Mouse (Mus musculus) liver, embryonic 15.5 days (tissue): Measurements from ENCODE around the gene Rybp. TPM values are rescaled to one million over a fixed set of nuclear protein-coding genes. Genes with fewer than 3 reads are reported as not detected.

Source experiments
- ATAC-seq: fragments of 200-750 bp; cut with Nextera tagmentation; 2 replicates; pipeline ENCODE4 v1.8.0; 2017; ENCODE audit warnings: moderate number of reproducible peaks, mild to moderate bottlenecking, moderate library complexity; ENCODE audit not compliant: insufficient read depth
- H3K27ac ChIP-seq: fragments of 300-500 bp; sonication (generic); replicated peaks from 2 replicates; pipeline ENCODE4 v1.5.1; 2015; ENCODE audit warnings: mild to moderate bottlenecking, inconsistent platforms
- H3K27me3 ChIP-seq: fragments of 300-500 bp; sonication (generic); 2 replicates; pipeline ENCODE4 v1.6.1; 2015; ENCODE audit warnings: mild to moderate bottlenecking, inconsistent platforms
- H3K36me3 ChIP-seq: fragments of 300-500 bp; sonication (generic); replicated peaks from 2 replicates; pipeline ENCODE4 v1.6.1; 2015; ENCODE audit warnings: moderate library complexity, mild to moderate bottlenecking, inconsistent platforms
- H3K4me1 ChIP-seq: fragments of 300-500 bp; sonication (generic); replicated peaks from 2 replicates; pipeline ENCODE4 v1.6.1; 2015; ENCODE audit warnings: inconsistent platforms
- H3K4me2 ChIP-seq: fragments of 300-500 bp; sonication (generic); 2 replicates; pipeline ENCODE4 v1.6.1; 2015; ENCODE audit warnings: moderate library complexity, mild to moderate bottlenecking, inconsistent platforms
- H3K4me3 ChIP-seq: fragments of 300-500 bp; sonication (generic); replicated peaks from 2 replicates; pipeline ENCODE4 v1.5.1; 2015; ENCODE audit warnings: mild to moderate bottlenecking, inconsistent platforms
- H3K9ac ChIP-seq: fragments of 300-500 bp; sonication (generic); 2 replicates; pipeline ENCODE4 v1.6.1; 2015; ENCODE audit warnings: moderate library complexity, mild to moderate bottlenecking, inconsistent platforms
- H3K9me3 ChIP-seq: fragments of 300-500 bp; sonication (generic); replicated peaks from 2 replicates; pipeline ENCODE4 v1.6.1; 2016; ENCODE audit warnings: inconsistent platforms
- WGBS: fragments of 180-500 bp; shearing (Covaris S2); methylation state at CpG from one replicate; pipeline ENCODE4 v1.1.7; 2015; ENCODE audit warnings: mixed read lengths; ENCODE audit not compliant: insufficient replicate concordance; 5-methylcytosine and 5-hydroxymethylcytosine counted together
- polyA plus RNA-seq: library from polyadenylated mRNA; unstranded; fragments of >200 nt; fragmentation: Nextera tagmentation; extraction: Ambion mirVana; gene quantifications from 2 replicates; pipeline ENCODE4 v1.2.1, GENCODE M21; 2015

Rybp gene
- polyA plus RNA-seq, 1 experiment from 2014 or later: 5.1 TPM

DNA sequence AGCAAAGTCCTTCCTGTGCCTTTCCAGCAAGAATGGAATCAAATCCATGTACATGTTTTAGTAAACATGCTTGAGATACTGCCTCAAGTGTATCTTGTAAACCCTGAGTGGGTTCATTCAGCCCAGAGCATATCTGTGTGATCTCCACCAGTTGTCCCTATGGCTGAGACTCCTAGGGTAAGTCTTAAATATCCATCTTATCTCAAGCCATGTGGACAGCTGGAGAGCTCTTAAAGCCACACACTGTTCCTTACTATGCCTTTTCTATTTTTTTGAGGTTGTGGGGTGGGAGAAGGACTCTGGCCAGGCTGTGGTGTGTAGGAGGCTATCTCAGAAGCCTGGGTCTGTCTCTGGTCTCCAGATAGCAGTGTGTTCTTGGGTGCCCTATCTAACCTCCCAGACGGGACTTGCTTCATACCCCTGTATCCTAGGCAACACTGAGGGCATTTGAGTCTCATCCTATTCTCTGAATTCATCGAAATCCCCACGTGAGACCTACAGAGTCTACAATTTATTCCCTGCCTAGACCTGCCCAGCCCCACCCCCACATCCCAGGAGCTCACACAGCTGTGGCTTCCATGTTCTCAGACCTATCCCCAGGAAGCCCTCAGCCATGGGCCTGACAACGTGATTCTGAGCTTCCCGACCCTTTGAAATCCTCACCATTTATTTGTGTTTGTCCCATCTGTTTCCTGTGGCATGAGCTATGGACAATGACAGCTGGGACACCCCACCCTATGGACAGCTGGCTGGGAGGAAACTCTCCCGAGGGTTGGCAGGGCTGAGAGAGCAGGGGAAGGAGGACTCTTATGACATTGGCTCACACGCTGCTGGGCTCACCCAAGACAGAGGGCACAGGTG lies 98.2 kb downstream of the Rybp start:
- H3K9me3 ChIP-seq: no peaks in the 10 kb centered on the region
- H3K27ac ChIP-seq: no peak overlapping the region
- no peak overlapping the region for H3K9ac ChIP-seq
- H3K4me2 ChIP-seq: no peak overlapping the region
- peak; percentile 59 for ATAC-seq
- 26% methylated on average over 7 of the region's 7 CpGs for WGBS
- peaks cover 7% of the 10 kb centered on the region; the same call in 1 of the 2 replicates for H3K27me3 ChIP-seq
- H3K4me1 ChIP-seq: peaks cover 25% of the 10 kb centered on the region
- H3K4me3 ChIP-seq: no peak overlapping the region
- no peaks in the 10 kb centered on the region for H3K36me3 ChIP-seq

DNA sequence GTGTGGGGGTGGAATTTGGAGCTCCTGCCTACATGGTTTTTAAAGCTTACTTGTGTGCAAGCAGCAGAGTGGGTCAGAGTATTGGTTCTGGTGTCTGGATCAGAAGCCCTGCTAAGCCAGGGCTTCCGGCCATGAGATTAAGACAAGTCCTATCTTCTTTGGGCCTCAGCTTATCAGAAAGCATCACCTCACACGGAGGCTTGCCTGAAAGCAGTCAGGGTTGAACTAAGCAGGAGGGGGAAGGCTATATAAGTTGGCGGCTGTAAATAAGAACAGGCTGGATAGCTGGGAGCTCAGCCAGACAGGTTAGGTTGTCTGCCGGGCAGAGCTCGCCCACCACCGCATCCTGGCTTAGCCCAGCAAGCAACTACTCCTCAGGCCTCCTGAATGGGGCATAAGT lies 99.5 kb downstream of the Rybp start:
- H3K9me3 ChIP-seq: no peaks in the 10 kb centered on the region
- H3K4me2 ChIP-seq: no peak overlapping the region
- no peak overlapping the region for H3K27ac ChIP-seq
- WGBS: 29% methylated on average over 6 of the region's 6 CpGs
- no peak overlapping the region for H3K4me3 ChIP-seq
- no peaks in the 10 kb centered on the region for H3K36me3 ChIP-seq
- peaks cover 7% of the 10 kb centered on the region; the same call in 1 of the 2 replicates for H3K27me3 ChIP-seq
- ATAC-seq: no peak
- no peak overlapping the region for H3K9ac ChIP-seq
- peaks cover 25% of the 10 kb centered on the region for H3K4me1 ChIP-seq

- Histone ChIP-seq H3K36me3 (no peaks in the 10 kb centered on the region), H3K4me3 (no peak overlapping the region), H3K27ac (no peak overlapping the region), H3K27me3 (peaks cover 7% of the 10 kb centered on the region; the same call in 1 of the 2 replicates), H3K4me1 (peaks cover 25% of the 10 kb centered on the region), H3K9me3 (no peaks in the 10 kb centered on the region), H3K4me2 (no peak overlapping the region), H3K9ac (no peak overlapping the region)
- ATAC-seq: no peak
- WGBS: 69% methylated on average over 11 of the region's 11 CpGs
Measured at GRCm38 (mm10) chr6:100186789-100187188, 100.5 kb downstream of the Rybp start.

GRCm38 (mm10) chr6:100185524-100185923 lies 101.8 kb downstream of the Rybp start:
- H3K4me2 ChIP-seq: no peak overlapping the region
- no peak for ATAC-seq
- no peak overlapping the region for H3K27ac ChIP-seq
- H3K36me3 ChIP-seq: no peaks in the 10 kb centered on the region
- H3K9ac ChIP-seq: no peak overlapping the region
- H3K27me3 ChIP-seq: peaks cover 7% of the 10 kb centered on the region; the same call in 1 of the 2 replicates
- WGBS: 29% methylated on average over 1 of the region's 1 CpGs
- H3K9me3 ChIP-seq: no peaks in the 10 kb centered on the region
- peaks cover 29% of the 10 kb centered on the region for H3K4me1 ChIP-seq
- H3K4me3 ChIP-seq: no peak overlapping the region

GRCm38 (mm10) chr6:100183344-100183743 lies 103.9 kb downstream of the Rybp start:
- no peak overlapping the region for H3K27ac ChIP-seq

DNA sequence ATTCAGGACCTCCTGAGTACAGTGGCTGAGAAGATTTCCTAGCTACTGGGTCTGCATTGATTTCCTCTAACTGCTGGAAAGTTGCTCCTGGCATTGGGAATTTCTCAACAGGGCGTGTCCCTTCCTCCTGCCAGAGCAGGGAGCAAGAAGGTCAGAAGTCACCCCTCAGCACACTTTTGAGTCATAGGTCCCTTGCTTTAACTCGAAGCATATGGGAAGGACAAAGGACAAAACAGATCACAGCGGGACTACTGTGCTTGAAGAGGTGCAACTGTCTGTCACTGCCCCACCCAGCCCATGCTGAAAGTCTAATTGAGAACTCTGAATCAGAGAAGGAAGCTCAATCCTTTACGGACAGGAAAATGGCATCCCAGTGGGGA lies 106.4 kb downstream of the Rybp start:
- no peak for ATAC-seq
- peaks cover 25% of the 10 kb centered on the region for H3K4me1 ChIP-seq
- no peaks in the 10 kb centered on the region for H3K27me3 ChIP-seq
- no peaks in the 10 kb centered on the region for H3K36me3 ChIP-seq
- no peak overlapping the region for H3K9ac ChIP-seq
- H3K4me2 ChIP-seq: no peak overlapping the region
- no peak overlapping the region for H3K4me3 ChIP-seq
- no peak overlapping the region for H3K27ac ChIP-seq
- WGBS: 46% methylated on average over 4 of the region's 4 CpGs
- H3K9me3 ChIP-seq: no peaks in the 10 kb centered on the region

More at GRCm38 (mm10) chr6:100183344-100183743, 103.9 kb downstream of the Rybp start:
- 51% methylated on average over 3 of the region's 3 CpGs for WGBS
- Histone ChIP-seq H3K9ac (no peak overlapping the region), H3K4me1 (peaks cover 29% of the 10 kb centered on the region), H3K4me2 (no peak overlapping the region), H3K36me3 (no peaks in the 10 kb centered on the region), H3K4me3 (no peak overlapping the region), H3K27me3 (no peaks in the 10 kb centered on the region), H3K9me3 (no peaks in the 10 kb centered on the region)
- ATAC-seq: no peak

GRCm38 (mm10) chr6:100180213-100180882 lies 106.9 kb downstream of the Rybp start:
- no peaks in the 10 kb centered on the region for H3K9me3 ChIP-seq
- no peak for ATAC-seq
- no peaks in the 10 kb centered on the region for H3K36me3 ChIP-seq
- H3K4me2 ChIP-seq: no peak overlapping the region
- no peak overlapping the region for H3K4me3 ChIP-seq
- H3K27me3 ChIP-seq: no peaks in the 10 kb centered on the region
- no peak overlapping the region for H3K27ac ChIP-seq
- H3K9ac ChIP-seq: no peak overlapping the region
- H3K4me1 ChIP-seq: peaks cover 25% of the 10 kb centered on the region
- WGBS: 58% methylated on average over 4 of the region's 4 CpGs

DNA sequence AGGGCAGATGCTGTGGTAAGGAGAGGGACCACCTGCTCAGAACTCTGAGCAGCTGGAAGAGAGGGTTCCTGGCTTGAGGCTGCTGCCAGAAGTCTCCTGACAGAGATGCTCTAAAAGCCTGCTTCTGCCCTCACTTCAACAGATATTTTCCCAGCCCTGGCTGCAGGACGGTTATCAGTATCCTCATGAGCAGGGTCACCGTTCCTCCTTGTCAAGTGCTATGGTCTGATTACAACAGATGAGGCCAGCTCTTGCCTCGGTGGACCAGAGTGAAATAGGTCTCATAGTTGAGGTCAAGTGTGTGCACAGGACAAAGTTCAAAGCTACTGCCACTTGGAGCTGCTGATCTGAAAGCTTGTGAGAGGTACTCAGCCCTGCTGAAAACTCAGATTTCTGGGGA lies 108.5 kb downstream of the Rybp start:
- no peaks in the 10 kb centered on the region for H3K36me3 ChIP-seq
- no peak overlapping the region for H3K4me2 ChIP-seq
- peak; percentile 51 for ATAC-seq
- H3K4me1 ChIP-seq: peaks cover 25% of the 10 kb centered on the region
- H3K27me3 ChIP-seq: no peaks in the 10 kb centered on the region
- no peak overlapping the region for H3K9ac ChIP-seq
- H3K27ac ChIP-seq: no peak overlapping the region
- no peak overlapping the region for H3K4me3 ChIP-seq
- H3K9me3 ChIP-seq: no peaks in the 10 kb centered on the region
- 8% methylated on average over 3 of the region's 3 CpGs for WGBS
